In genomic region chr12:21417100-21418070, GRCm38 (mm10) we compare ENCODE assay signal across 8 mouse cellular contexts. TPM values are rescaled to one million over a fixed set of nuclear protein-coding genes. Genes with fewer than 3 reads are reported as not detected.
A peak's percentile ranks its signal among the peaks of the same experiment; 100 is the strongest.
DNase-seq lines count a peak whose midpoint lies in the region; ATAC-seq and TF ChIP-seq lines count a peak whose summit lies in the region.

Gene Ywhaq, minus strand, starts transcription at chr12:21417637.

- peak within 1 kb of the TSS; percentile 83 for H3K4me3 ChIP-seq in forebrain, embryonic 10.5 days
- peak within 1 kb of the TSS; percentile 79 for H3K4me3 ChIP-seq in heart, embryonic 15.5 days
- H3K4me3 ChIP-seq in liver, embryonic 14.5 days (ENCODE audit: insufficient read depth in 1 of 2, low read depth in 2 of 2, low read length in 2 of 2), result peak within 1 kb of the TSS; percentile 78 to 96
- peak within 1 kb of the TSS; percentile 92 for H3K4me3 ChIP-seq in neural tube, embryonic 11.5 days (ENCODE audit: low read depth, low read length)
- peak within 1 kb of the TSS; percentile 90 for H3K4me3 ChIP-seq in stomach, postnatal 0 days (ENCODE audit: low read depth, low read length)

- H3K9me3 ChIP-seq in forebrain, embryonic 10.5 days, result peaks cover 28% of the 10 kb centered on the region
- H3K9me3 ChIP-seq in heart, embryonic 15.5 days (replicated peaks), result no peaks in the 10 kb centered on the region
- H3K9me3 ChIP-seq in liver, embryonic 14.5 days (ENCODE audit: control insufficient read depth, low read length), result no peaks in the 10 kb centered on the region
- H3K9me3 ChIP-seq in neural tube, embryonic 11.5 days (ENCODE audit: control insufficient read depth, low read length), result peaks cover 3% of the 10 kb centered on the region; the same call in 1 of the 2 replicates
- H3K9me3 ChIP-seq in stomach, postnatal 0 days (ENCODE audit: control insufficient read depth, low read length), result no peaks in the 10 kb centered on the region

- H3K36me3 ChIP-seq in forebrain, embryonic 10.5 days (replicated peaks), result peaks cover 38% of the 10 kb centered on the region
- peaks cover 19% of the 10 kb centered on the region for H3K36me3 ChIP-seq in heart, embryonic 15.5 days
- peaks cover 24% of the 10 kb centered on the region for H3K36me3 ChIP-seq in liver, embryonic 14.5 days (replicated peaks; ENCODE audit: control insufficient read depth, insufficient read depth, low read depth)
- peaks cover 18% of the 10 kb centered on the region for H3K36me3 ChIP-seq in neural tube, embryonic 11.5 days (ENCODE audit: control insufficient read depth, insufficient read depth, low read length)
- no peaks in the 10 kb centered on the region for H3K36me3 ChIP-seq in stomach, postnatal 0 days (ENCODE audit: control insufficient read depth, insufficient read depth, low read length)

- WGBS in forebrain, embryonic 10.5 days, result under 1% methylated on average over 101 of the region's 103 CpGs
- under 1% methylated on average over 98 of the region's 103 CpGs for WGBS in heart, embryonic 15.5 days
- under 1% methylated on average over 95 of the region's 103 CpGs for WGBS in liver, embryonic 14.5 days (ENCODE audit: insufficient replicate concordance)
- under 1% methylated on average over 86 of the region's 103 CpGs for WGBS in neural tube, embryonic 11.5 days
- WGBS in stomach, postnatal 0 days, result under 1% methylated on average over 90 of the region's 103 CpGs

- peaks cover 26% of the 10 kb centered on the region for H3K4me1 ChIP-seq in forebrain, embryonic 10.5 days
- peaks cover 31% of the 10 kb centered on the region for H3K4me1 ChIP-seq in heart, embryonic 15.5 days (replicated peaks)
- peaks cover 18 to 23% of the 10 kb centered on the region in 2 experiments for H3K4me1 ChIP-seq in liver, embryonic 14.5 days (replicated peaks; ENCODE audit: control insufficient read depth in 2 of 2, insufficient read depth in 2 of 2, low read length in 1 of 2)
- H3K4me1 ChIP-seq in neural tube, embryonic 11.5 days (ENCODE audit: control insufficient read depth, insufficient read depth, low read length), result peaks cover 4% of the 10 kb centered on the region; the same call in 1 of the 2 replicates
- no peaks in the 10 kb centered on the region for H3K4me1 ChIP-seq in stomach, postnatal 0 days (replicated peaks; ENCODE audit: control insufficient read depth, insufficient read depth)

- peak; percentile 84 to 89 for DNase-seq in CD8-positive naive resting alpha-beta T cell, adult 2 months (ENCODE audit: low read depth in 2 of 2, low spot score in 2 of 2)
- DNase-seq in c-Kit-positive CD71-negative TER-119-negative erythroid progenitor cells, embryonic 14.5 days (ENCODE audit: low read depth), result peak; percentile 94
- DNase-seq in forebrain, embryonic 10.5 days (ENCODE audit: extremely low spot score, low spot score), result peak; percentile 99
- peak; percentile 98 to 99 for DNase-seq in kidney, postnatal 25 days
- DNase-seq in liver, embryonic 14.5 days (ENCODE audit: low read depth in 3 of 3, low spot score in 3 of 3), result peak; percentile 87 to 93 (median 90)
- DNase-seq in neural tube, embryonic 11.5 days (ENCODE audit: low spot score), result peak; percentile 99
- peak; percentile 99 for DNase-seq in stomach, postnatal 0 days (ENCODE audit: low spot score)

- peak within 1 kb of the TSS; percentile 99 for H3K27ac ChIP-seq in forebrain, embryonic 10.5 days
- H3K27ac ChIP-seq in heart, embryonic 15.5 days, result peak within 1 kb of the TSS; percentile 100
- peak within 1 kb of the TSS; percentile 83 for H3K27ac ChIP-seq in liver, embryonic 14.5 days
- H3K27ac ChIP-seq in neural tube, embryonic 11.5 days (ENCODE audit: low read depth, low read length), result peak within 1 kb of the TSS; percentile 100
- H3K27ac ChIP-seq in stomach, postnatal 0 days (replicated peaks), result peak within 1 kb of the TSS; percentile 100

- peak within 1 kb of the TSS; percentile 96 for H3K9ac ChIP-seq in heart, embryonic 15.5 days
- peak within 1 kb of the TSS; percentile 84 for H3K9ac ChIP-seq in liver, embryonic 14.5 days (replicated peaks)
- peak within 1 kb of the TSS; percentile 99 for H3K9ac ChIP-seq in neural tube, embryonic 11.5 days (ENCODE audit: low read length)
- peak within 1 kb of the TSS; percentile 91 for H3K9ac ChIP-seq in stomach, postnatal 0 days (ENCODE audit: low read length)

- H3K27me3 ChIP-seq in forebrain, embryonic 10.5 days (ENCODE audit: poor library complexity, severe bottlenecking), result no peaks in the 10 kb centered on the region
- H3K27me3 ChIP-seq in heart, embryonic 15.5 days, result no peaks in the 10 kb centered on the region
- H3K27me3 ChIP-seq in liver, embryonic 14.5 days (ENCODE audit: control insufficient read depth, insufficient read depth, low read length), result no peaks in the 10 kb centered on the region
- no peaks in the 10 kb centered on the region for H3K27me3 ChIP-seq in neural tube, embryonic 11.5 days (ENCODE audit: control insufficient read depth, insufficient read depth, low read length)
- no peaks in the 10 kb centered on the region for H3K27me3 ChIP-seq in stomach, postnatal 0 days (ENCODE audit: control insufficient read depth, insufficient read depth, low read length)

- H3K4me2 ChIP-seq in heart, embryonic 15.5 days, result peak within 1 kb of the TSS; percentile 80
- H3K4me2 ChIP-seq in liver, embryonic 14.5 days (ENCODE audit: low read depth), result peak within 1 kb of the TSS; percentile 89
- peak within 1 kb of the TSS; percentile 80 for H3K4me2 ChIP-seq in neural tube, embryonic 11.5 days (ENCODE audit: low read depth)
- peak within 1 kb of the TSS; percentile 56 for H3K4me2 ChIP-seq in stomach, postnatal 0 days (replicated peaks; ENCODE audit: low read depth)

- ATAC-seq in heart, embryonic 15.5 days (replicated peaks; ENCODE audit: insufficient number of reproducible peaks, insufficient read depth, low FRiP score, low read depth), result peak; percentile 99
- peak; percentile 99 for ATAC-seq in liver, embryonic 14.5 days (ENCODE audit: insufficient read depth)
- peak; percentile 100 for ATAC-seq in neural tube, embryonic 11.5 days (ENCODE audit: insufficient read depth, low FRiP score, low TSS enrichment)
- peak; percentile 99 for ATAC-seq in stomach, postnatal 0 days (ENCODE audit: low FRiP score, low TSS enrichment)

- no peak; the same call in 1 of the 2 replicates for TF ChIP-seq CTCF in liver, embryonic 14.5 days (IDR thresholded peaks at IDR 0.05; ENCODE audit: low read depth)
- no peak for TF ChIP-seq CTCF in stomach, postnatal 0 days (IDR thresholded peaks at IDR 0.05; ENCODE audit: low read depth)

- peak; percentile 23; the same call in 1 of the 2 replicates for TF ChIP-seq EP300 in liver, embryonic 14.5 days (IDR thresholded peaks at IDR 0.05; ENCODE audit: low read depth)
- TF ChIP-seq EP300 in stomach, postnatal 0 days (optimal IDR thresholded peaks at IDR 0.05), result no peak

RNA-seq across cellular contexts. Expression of gene Ywhaq, which starts in this region (rescaled TPM):
- polyA plus RNA-seq in forebrain, embryonic 10.5 days (2016; fragmentation: Nextera tagmentation; extraction: Ambion mirVana), result 1,022 and 1,034 TPM in 2 replicates
- polyA plus RNA-seq in heart, embryonic 15.5 days (2015; fragmentation: Nextera tagmentation; extraction: Ambion mirVana), result 365 and 366 TPM in 2 replicates
- 54.9 and 74.0 TPM in 2 replicates for polyA plus RNA-seq in liver, embryonic 14.5 days (2012; rRNA removed)
- 202 and 210 TPM in 2 replicates for polyA plus RNA-seq in liver, embryonic 14.5 days (2014; fragmentation: Nextera tagmentation; extraction: Ambion mirVana)
- 1,105 and 1,167 TPM in 2 replicates for polyA plus RNA-seq in neural tube, embryonic 11.5 days (2014; fragmentation: Nextera tagmentation; extraction: Ambion mirVana)
- polyA plus RNA-seq in stomach, postnatal 0 days (2015; fragmentation: Nextera tagmentation; extraction: Ambion mirVana), result 371 and 384 TPM in 2 replicates

Comparison
In these comparisons a context has a peak if more than half of its experiments do, and no peak if none do; other contexts are left out.
1. Peak in every context shown above with its lines: DNase-seq, ATAC-seq, H3K4me3 ChIP-seq and H3K27ac ChIP-seq.